Mouse (Mus musculus) right cerebral cortex, adult 18-20 months (tissue): ENCODE results near the gene F11.

Experiments
- DNase-seq: peaks from one replicate; pipeline ENCODE4 v3.0.0; 2022; ENCODE audit warnings: mixed read lengths

F11 gene

DNA sequence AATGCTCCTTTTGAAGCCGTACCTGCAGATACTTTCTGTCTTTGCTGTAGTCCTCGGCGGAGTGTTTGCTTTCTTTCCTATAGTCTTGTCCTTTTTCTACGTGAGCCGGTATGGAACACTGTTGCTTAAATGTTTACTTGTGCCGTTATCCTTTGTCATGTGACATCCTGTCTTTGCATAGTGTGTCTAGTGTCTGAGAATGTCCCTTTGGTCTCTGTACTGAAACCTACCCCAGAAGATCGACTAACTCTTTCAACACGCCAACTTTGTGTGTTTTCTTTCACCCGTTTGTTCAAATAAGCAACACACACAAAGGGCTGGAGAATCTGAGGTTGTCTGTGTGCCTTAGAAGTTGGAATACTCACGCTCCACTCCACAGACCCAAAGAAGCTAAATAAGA is at the start of gene F11:
Gene F11 (minus strand): TSS at position 112 of the 400 bp plus-strand sequence.
- DNase-seq = no peak

DNA sequence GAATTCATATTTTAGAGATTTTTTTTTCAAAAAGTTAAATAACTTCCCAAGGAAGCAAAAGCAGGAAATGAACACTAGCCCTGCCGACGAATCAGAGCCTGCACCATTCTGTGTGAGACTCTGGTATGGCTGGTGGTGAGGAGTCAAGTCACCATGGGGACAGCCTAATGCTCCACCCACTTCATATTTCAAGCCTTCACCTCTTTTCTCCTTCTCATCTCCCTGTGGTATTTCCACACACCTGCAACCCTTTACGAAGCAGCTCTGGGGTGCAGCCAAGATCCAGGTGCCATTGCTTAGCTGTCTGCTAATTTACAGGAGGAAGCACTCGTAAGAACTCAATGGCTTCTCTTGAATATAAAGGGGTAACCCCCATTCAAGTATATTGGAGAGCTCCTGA is 49.1 kb upstream of the F11 start:
- DNase-seq = no peak

DNA sequence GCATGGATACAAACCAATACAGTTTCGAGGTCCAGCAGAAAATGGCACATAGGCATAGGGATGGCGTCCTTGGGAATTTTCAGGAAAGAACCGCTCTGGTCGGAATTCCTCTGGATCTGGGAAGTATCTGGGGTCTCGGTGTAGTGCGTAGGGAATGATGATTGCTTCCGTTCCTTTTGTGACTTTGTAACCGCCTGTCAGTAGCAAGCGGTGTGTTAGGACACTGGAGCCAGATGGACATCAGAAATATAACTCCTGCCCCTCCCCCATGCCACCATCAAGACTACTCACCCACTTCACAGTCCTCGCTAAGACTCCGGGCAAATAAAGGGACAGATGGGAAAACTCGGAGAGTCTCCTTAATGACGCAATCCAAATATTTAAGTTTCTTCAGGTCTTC is 46.5 kb upstream of the F11 start, which contains the start of gene Gm45753:
Gene Gm45753 (minus strand): TSS at position 101 of the 400 bp plus-strand sequence.
- DNase-seq = no peak

DNA sequence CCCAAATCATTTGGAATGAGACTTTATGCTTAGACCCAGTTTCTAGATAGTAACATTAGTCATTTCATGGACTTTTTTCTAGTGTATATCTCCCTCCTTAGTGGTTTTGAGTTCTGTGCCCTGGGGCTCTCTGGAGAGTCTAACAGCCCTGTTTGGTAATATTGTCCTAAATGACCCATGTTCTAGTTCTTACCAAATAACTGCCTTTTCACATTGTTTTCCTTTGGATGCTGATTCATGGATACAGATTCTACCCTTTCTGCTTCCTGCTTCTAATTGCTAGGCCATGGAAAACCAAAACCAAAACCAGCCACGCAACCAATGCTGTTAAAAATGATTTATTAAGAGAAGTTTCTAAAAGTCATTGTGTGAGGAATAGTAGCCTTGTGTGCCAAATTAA is 43.6 kb upstream of the F11 start:
- DNase-seq = no peak

DNA sequence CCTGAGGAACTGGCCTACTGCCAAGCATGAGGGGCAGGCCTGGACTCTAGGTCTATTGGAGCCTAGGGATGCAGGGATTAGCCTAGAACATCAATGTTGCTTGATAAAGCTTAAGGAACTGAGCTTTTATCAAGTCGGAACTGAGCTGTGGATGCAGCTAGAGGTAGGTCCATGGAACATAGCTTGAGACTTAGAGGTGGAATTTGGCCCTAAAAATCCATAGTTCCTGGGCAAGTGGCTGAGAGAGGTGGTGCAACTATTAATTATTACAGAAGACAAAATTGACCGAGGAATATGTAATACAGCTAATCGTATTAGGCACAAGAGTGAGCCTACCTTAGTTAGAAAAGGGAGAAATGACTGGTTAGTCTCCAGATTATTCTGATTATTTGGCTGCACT is 42.5 kb upstream of the F11 start:
- DNase-seq = no peak

DNA sequence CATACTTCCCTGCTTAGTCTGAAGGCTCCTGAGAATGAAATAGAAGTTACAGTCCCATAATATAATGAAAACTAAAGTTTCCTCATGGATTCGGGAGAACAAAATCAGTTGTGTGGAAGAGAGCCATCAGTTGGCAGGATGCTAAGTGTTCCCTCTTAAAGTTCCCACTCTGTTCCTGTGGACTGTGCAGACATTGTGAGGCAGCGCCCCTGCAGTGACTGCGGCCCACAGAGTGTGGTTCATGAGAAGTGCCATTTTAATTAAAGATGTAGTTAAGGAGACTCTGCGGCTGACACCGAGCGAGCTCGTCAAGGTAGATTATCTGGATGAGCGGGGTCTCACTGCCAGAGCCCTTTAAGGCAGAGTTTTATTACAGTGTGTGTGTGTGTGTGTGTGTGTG is 40.6 kb upstream of the F11 start:
- DNase-seq = no peak

DNA sequence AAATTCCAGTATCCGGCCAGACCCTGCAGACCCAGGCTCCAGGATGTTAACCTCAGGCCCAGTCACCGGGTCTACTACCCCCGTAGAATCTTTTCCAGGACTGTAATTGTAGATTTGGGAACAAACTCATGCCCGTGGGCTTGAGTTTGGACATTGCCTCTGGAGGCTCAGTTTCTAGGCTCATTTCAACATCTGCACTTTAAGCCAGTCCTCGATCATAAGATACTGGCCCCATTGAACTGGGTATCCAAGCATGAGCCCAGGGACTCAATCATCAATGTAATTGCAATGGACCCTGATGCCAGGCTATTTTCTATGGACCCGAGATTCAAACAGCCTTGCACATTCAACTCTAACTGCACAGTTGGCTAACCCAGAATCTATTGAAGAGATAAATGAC is 33.4 kb upstream of the F11 start:
- DNase-seq = no peak

DNA sequence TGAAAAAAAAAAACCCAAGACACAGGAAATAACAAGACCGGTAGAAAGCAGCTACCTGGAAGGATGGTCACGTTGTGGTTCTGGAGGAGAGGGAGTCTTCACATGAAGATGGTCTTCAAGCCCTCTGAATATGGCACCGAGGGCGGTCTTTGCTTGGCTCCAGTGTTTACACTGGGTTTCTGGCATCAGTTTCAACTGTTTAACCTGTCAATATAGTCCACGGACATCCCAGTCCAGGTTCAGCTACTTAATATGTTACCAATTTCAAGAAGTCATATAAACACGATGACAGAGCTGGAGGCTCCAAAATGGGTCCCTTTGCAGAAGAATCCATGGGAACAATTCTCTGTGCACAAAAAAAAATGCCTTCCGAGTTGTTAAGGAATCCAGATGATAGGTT is 32.9 kb upstream of the F11 start, which contains the start of gene Klkb1:
Gene Klkb1 (minus strand): TSS at position 173 of the 400 bp plus-strand sequence.
- no peak for DNase-seq

DNA sequence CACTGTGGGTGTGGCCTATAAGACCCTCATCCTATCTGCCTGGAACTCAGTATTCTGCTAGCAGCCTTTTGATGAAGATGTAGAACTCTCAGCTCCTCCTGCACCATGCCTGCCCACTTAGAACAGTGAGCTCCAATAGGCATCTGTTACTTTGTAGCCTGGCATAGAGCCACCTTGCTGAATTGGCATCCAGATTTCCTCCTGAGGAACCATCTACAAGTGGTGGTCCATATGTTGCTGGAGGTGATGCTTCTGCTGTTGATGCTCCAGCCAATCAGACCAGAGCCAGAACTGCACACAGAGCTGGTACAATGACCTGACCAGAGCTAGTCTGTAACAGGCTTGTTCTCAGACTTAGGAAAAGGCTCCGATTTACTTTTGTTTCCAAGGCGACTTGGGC is 30.0 kb upstream of the F11 start:
- no peak for DNase-seq

DNA sequence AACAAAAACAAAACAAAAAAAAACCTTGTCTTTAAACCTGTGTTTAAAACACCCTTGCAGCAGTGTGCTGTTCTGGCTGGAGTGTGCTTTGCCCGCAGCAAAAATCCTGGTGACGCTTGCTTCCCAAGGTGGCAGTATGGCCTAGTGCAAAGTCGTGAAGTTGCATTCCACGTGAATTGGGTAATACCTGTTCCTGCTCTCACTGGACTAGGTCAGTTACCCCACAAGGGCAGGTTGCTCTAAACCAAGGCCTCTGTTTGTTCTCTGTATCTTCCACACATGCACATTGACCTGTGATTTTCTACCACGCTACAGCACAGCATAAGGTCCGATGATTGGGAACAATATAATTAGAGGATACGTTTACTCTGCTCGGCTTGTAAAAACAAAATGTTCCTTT is 19.8 kb upstream of the F11 start:
- DNase-seq = no peak

DNA sequence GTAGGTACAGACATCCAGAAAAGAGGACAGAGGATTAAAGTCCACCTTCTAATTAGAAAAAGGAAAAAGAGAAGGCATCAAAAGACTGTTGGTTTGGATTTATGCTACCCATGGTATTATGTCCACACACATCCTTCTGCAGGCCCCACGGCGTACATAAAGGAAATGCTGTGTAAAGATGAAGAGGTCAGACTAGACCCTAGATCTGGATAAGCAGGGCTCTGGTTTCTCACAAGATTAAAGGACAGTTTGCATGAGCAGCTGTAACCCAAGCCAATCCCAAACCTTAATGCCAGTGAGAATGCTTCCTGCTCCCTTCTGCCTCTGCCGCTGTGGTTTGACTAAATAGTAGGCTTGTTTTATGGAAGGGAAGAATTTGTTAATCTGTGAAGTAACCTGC is 15.6 kb upstream of the F11 start:
- no peak for DNase-seq

DNA sequence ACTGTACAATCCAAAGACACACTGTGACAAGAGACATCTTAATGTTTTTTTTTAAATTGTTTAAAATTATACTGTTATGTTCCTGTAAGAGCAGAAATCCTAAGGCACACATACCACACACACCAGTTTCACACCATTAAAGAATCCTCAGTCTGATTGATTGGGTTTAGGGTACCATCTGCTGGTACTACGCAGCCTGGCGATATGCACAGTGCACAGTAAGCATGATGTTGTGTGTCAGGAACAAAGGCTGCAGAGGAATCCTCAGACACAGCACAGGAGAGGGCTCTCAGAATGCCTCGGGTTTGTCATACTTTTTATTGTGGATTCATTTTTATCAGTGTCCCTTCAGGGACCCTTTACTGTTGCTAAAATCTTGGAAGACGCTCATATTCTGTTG is 12.5 kb upstream of the F11 start:
- DNase-seq = no peak

DNA sequence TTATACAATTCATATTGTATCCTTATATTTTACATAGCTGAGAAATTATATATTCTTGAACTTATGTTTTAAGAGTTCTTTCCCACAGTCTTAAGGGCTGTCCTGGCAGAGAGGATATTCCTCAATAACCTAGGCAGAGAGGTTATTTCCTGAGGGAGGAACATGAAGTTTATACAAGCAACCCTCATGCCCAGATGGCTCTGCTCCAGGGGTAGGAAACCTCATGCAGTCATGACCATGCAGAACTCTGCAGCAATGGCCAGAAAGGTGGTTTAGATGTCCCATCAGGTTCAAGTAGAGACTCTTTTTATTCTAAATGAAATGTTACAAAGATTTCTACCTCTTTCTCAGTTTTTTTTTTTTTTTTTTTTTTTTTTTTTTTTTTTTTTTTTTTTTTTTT is 7.2 kb upstream of the F11 start:
- no peak for DNase-seq

DNA sequence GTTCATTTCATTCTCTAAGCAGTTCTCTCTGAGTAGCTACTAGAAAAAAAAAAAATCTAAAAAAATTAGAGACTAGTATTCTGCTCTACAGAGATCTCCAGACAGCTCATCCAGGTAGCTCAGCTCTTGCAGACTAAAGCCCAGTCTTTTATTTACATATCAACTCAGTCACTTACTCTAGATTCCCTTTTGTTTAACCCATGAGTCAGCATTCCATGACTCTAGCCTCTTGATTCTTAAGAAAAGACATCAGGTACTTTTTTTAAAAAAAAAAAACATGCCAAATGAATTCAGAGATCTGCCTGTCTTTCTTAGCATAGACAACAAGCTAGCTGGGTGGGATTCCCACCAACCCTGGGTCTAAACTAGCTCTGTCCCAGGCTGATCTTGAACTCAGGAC is 6.7 kb upstream of the F11 start:
- no peak for DNase-seq

DNA sequence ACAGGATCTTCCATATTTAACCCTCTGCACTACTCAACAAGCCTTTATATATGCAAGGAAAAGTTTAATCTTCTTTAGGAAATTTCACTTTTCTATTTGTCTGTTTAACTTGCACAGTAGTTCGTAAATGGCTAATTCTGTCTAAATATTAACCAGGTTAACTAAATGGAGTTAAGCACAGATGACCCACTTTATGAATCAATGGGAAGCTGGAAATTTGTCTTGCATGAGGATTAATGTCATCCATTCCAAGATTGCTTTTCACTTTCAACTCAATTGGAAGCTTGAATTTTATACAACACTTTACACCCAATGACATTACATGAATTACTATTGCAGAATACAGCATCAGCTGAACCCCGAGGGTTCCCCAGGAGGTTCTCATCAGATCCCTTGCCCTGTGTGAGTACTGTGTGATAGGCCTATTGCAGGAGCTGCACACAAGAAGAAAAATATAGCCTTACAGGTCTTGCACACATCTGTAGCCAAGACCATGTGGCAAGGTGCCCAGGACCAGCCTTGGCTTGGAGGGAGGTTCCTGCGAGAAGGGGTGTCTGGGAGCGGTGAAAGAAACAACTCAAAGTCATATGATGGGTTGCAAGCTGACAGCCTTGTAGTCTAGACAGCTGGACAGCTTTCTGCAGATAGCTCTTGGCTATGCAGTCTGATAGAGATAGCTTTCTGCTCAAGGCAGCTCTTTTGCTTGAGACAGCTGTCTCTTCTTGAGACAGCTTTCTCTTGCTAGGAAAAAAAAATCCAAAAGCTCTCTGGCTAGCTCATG is 6.0 kb upstream of the F11 start:
- no peak for DNase-seq

DNA sequence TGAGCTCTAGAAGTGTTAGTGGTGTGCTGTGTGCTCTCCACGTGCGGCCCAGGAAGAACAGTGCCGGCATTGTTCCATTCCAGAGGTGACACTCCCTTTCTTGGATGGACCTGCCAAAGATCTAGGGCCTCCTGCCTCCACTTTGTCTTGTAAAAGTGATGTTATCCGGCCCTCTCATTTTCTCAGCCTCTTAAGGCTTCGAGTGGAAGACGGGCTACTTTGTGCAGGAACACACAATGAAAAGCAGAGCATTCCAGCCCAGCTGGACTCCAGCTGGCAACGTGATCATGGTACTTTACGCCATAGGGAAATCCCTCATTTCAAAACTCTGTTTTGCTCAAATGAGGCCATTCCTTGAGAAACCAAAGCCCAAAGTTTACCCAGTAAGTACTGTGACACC is 5.2 kb upstream of the F11 start:
- DNase-seq = no peak

DNA sequence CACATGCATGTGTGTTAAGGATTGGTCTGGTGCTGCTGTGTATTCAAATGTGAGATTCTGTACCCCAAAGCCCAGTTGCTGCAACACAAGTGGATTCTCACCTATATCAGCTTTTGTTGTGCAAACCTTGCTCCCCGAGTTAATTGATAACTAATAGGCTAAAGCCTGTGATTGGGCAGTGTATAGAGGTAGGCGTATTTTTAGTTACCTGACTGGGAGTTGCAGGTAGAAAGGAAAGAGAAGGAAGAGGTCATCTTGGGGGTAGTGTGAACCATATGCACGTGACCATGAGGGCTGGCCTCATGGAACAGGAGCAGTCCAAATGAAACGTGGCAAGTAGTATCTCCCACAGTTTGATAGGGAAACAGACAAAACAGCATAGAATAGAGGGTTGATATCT is 3.1 kb upstream of the F11 start:
- DNase-seq = no peak

DNA sequence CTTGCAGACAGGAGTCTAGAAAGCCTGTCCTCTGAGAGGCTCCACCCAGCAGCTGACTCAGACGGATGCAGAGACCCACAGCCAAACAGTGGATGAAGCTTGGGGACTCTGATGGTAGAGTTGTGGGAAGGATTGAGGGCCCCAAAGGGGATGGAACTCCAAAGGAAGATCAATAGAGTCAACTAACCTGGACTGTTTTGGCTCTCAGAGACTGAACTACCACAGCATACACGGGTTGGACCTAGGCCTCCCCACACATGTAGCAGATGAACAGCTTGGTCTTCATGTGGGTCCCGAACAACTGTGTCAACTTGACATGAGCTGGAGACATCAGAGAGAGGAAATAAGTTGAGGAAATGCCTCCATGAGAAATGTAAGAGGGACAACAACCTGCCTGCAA is 1.0 kb upstream of the F11 start:
- DNase-seq = no peak

DNA sequence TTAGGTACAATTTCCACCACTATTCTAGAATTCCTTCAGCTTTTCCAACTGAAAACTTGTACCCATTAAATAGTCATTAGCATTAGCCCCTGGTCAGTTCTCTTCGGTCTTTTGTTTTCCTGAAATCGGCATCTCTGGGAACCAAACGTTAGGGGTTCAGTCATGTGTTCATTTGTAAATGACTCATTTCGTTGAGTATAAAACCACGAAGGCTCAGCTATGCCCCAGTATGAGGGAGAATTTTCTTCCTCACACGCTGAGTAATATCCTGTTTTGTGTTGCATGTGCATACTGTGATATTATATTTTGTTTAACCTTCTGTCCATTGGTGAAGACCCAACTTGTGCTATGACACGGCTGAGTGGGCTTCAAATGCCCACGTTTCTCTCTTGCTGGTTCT is 3.4 kb downstream of the F11 start:
- no peak for DNase-seq

DNA sequence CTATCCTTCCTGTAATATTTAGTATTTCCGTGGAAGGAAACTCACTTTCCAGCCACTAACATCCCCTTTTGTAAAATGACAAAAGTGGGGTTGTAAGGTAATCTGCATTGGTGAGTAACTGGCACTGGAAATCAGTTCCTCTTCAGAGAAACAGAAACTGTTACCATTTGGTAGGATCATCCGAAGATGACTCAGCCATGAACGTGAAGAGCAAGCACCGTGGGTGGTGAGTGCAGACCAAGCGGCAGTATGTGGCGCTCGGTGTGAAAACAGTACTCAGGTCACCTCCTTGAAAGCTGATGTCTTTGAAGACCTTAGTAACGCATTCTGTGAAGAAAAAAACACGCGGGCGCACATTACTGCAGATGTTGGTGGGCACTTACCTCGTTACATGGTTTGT is 6.8 kb downstream of the F11 start:
- peak; percentile 37 for DNase-seq

DNA sequence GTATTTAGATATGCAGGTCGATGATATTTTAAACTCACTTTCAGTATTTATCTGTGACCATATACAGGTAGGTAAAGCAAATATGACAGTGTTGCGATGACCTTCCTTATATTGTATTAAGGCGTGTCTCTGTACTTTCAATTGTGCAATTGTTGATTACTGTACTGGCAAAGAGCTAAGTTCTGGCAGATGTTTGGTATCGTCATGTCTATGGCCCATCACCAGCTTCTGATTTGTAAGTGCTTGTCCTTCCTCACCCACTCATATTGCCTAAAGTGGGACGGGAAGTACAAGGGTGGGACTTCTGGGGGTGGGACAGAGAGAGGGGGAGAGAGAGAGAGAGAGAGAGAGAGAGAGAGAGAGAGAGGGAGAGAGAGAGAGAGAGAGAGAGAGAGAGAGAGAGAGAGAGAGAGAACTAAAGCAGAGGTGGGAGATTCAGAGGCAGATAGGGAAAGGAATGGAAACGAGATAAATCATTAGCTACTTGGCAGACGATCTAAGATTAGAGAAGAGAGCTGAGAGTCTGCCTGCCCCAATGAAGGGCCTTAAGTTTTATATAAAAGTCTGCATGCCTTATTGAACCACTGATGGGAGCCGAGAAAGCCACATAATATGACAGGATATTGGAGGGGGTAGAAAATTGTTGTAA is 7.5 kb downstream of the F11 start:
- DNase-seq = no peak

DNA sequence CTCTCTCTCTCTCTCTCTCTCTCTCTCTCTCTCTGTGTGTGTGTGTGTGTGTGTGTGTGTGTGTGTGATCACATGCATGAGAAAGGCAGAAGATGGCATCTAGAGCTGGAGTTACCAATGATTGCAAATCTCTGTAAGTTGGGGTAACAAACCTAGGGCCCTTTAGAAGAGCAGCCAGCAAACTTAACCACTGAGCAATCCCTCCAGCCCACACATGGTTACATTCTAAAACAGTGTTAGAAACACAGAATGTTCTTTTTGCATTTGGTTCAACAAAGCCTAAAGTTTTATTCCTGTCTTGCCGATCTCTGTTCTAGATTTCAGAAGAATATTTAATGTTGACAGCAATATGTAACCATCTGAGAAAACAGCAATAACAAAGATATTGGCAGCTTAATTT is 8.2 kb downstream of the F11 start:
- DNase-seq = no peak

DNA sequence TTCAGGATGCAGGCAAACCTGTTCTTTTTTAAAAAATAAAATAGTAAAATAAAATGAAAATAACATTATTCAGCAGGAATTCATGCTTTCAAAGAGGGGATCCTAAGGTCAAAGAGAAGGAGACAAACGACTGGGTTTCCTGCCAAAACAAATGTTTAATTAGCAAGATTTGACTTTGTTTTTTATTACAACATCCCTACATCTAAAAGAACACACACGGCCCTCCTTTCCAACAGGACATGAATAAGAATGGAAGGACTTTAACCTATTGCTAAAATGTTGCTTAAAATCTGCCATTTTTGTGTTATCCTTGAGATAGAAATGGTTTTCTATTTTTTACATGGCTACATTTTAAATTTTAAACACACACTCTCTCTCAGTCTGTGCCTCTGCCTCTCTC is 8.7 kb downstream of the F11 start:
- DNase-seq = no peak

DNA sequence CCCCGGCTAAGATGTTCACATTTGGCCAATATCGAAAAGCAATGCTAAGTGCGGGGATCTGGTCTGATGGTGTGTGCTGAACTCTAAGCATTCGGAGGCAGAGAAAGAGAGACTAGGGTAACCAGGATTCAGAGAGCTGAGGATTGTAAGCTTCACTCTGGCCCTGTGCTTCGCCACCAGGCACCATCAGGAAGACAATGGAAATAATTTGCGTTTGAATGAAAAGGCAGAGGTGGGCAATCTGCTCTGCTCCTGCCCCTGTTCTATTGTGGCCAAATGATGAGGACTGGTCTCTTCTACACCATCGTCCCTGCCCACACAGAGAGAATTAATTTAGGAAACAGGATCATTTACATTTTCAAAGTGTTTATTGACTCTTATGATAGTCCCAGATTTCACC is 15.5 kb downstream of the F11 start:
- no peak for DNase-seq

DNA sequence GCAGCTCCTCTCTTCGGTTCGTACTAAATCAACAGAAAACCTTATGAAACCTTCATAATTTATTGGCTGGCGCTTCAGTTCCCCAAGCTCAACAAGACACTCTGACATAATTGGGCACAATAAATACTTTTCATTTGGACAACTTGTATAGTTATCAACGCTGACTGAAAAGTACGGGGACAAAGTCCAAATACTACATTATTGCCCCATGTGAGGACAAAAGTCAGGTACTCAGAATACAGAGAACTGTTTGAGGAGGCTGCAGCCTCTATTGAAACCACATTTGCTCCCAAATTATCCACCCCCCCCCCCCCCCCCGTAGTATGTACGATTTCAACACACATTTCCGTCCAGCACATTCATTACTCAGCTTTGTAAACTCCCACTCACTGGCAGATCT is 22.5 kb downstream of the F11 start:
- DNase-seq = no peak
